Mouse (Mus musculus): ENCODE results near the gene Slitrk6. TPM values are rescaled to one million over a fixed set of nuclear protein-coding genes. Genes with fewer than 3 reads are reported as not detected.
A peak's percentile ranks its signal among the peaks of the same experiment; 100 is the strongest.

Slitrk6 gene
- polyA plus RNA-seq (2015; fragmentation: Nextera tagmentation; extraction: Ambion mirVana) = 0.79 and 1.0 TPM in 2 replicates

GRCm38 (mm10) chr14:110754484-110755307 lies at the start of gene Slitrk6:
TSS of gene Slitrk6 (minus strand) at chr14:110755149.
- Histone ChIP-seq H3K9me3 (replicated peaks) (no peaks in the 10 kb centered on the region), H3K27ac (no peak within 1 kb of the TSS), H3K4me1 (no peaks in the 10 kb centered on the region), H3K4me2 (peak within 1 kb of the TSS; percentile 32), H3K4me3 (no peak within 1 kb of the TSS), H3K9ac (no peak within 1 kb of the TSS), H3K36me3 (ENCODE audit: poor library complexity, severe bottlenecking) (no peaks in the 10 kb centered on the region), H3K27me3 (no peaks in the 10 kb centered on the region)
- 41% methylated on average over 11 of the region's 11 CpGs for WGBS
- peak; percentile 91 for ATAC-seq

GRCm38 (mm10) chr14:110777546-110777945 lies 22.6 kb upstream of the Slitrk6 start:
- Histone ChIP-seq H3K27me3 (no peaks in the 10 kb centered on the region), H3K4me1 (no peaks in the 10 kb centered on the region), H3K36me3 (ENCODE audit: poor library complexity, severe bottlenecking) (no peaks in the 10 kb centered on the region), H3K4me2 (no peak overlapping the region), H3K9ac (no peak overlapping the region), H3K9me3 (replicated peaks) (no peaks in the 10 kb centered on the region), H3K27ac (no peak overlapping the region), H3K4me3 (no peak overlapping the region)
- no peak for ATAC-seq

GRCm38 (mm10) chr14:110770694-110771093 lies 15.7 kb upstream of the Slitrk6 start:
- no peak overlapping the region for H3K27ac ChIP-seq
- H3K36me3 ChIP-seq (ENCODE audit: poor library complexity, severe bottlenecking) = no peaks in the 10 kb centered on the region
- H3K4me2 ChIP-seq = no peak overlapping the region
- H3K4me1 ChIP-seq = no peaks in the 10 kb centered on the region
- no peak overlapping the region for H3K9ac ChIP-seq
- no peaks in the 10 kb centered on the region for H3K27me3 ChIP-seq
- H3K4me3 ChIP-seq = no peak overlapping the region
- 92% methylated on average over 1 of the region's 1 CpGs for WGBS
- no peaks in the 10 kb centered on the region for H3K9me3 ChIP-seq (replicated peaks)
- no peak for ATAC-seq

GRCm38 (mm10) chr14:110762588-110763220 lies 7.8 kb upstream of the Slitrk6 start:
- Histone ChIP-seq H3K27ac (no peak overlapping the region), H3K4me2 (no peak overlapping the region), H3K36me3 (ENCODE audit: poor library complexity, severe bottlenecking) (no peaks in the 10 kb centered on the region), H3K4me1 (no peaks in the 10 kb centered on the region), H3K9ac (no peak overlapping the region), H3K4me3 (no peak overlapping the region), H3K9me3 (replicated peaks) (no peaks in the 10 kb centered on the region), H3K27me3 (no peaks in the 10 kb centered on the region)
- ATAC-seq = 0 out of 2 replicates have a peak, but pooled peaks have one; percentile 62
- WGBS = 21% methylated on average over 7 of the region's 7 CpGs

GRCm38 (mm10) chr14:110760909-110761308 lies 6.0 kb upstream of the Slitrk6 start:
- Histone ChIP-seq H3K27ac (no peak overlapping the region), H3K27me3 (no peaks in the 10 kb centered on the region), H3K4me3 (no peak overlapping the region), H3K9me3 (replicated peaks) (no peaks in the 10 kb centered on the region), H3K36me3 (ENCODE audit: poor library complexity, severe bottlenecking) (no peaks in the 10 kb centered on the region), H3K4me1 (no peaks in the 10 kb centered on the region), H3K9ac (no peak overlapping the region), H3K4me2 (no peak overlapping the region)
- no peak for ATAC-seq
- WGBS = 60% methylated on average over 1 of the region's 1 CpGs

- Histone ChIP-seq H3K9ac (no peak overlapping the region), H3K4me1 (no peaks in the 10 kb centered on the region), H3K4me3 (no peak overlapping the region), H3K27me3 (no peaks in the 10 kb centered on the region), H3K4me2 (no peak overlapping the region), H3K9me3 (replicated peaks) (no peaks in the 10 kb centered on the region), H3K36me3 (ENCODE audit: poor library complexity, severe bottlenecking) (no peaks in the 10 kb centered on the region), H3K27ac (no peak overlapping the region)
- peak; percentile 51; the same call in 1 of the 2 replicates for ATAC-seq
- WGBS = 38% methylated on average over 4 of the region's 4 CpGs
These were observed 330 bp upstream of the Slitrk6 start for GRCm38 (mm10) chr14:110755308-110755650.

- Histone ChIP-seq H3K9ac (no peak overlapping the region), H3K27me3 (peaks cover 3% of the 10 kb centered on the region; the same call in 1 of the 2 replicates), H3K27ac (no peak overlapping the region), H3K4me1 (no peaks in the 10 kb centered on the region), H3K4me2 (no peak overlapping the region), H3K9me3 (replicated peaks) (no peaks in the 10 kb centered on the region), H3K4me3 (no peak overlapping the region), H3K36me3 (ENCODE audit: poor library complexity, severe bottlenecking) (no peaks in the 10 kb centered on the region)
- no peak for ATAC-seq
- WGBS = 5% methylated on average over 7 of the region's 7 CpGs
These were observed 15.1 kb downstream of the Slitrk6 start for GRCm38 (mm10) chr14:110739861-110740260.

- Histone ChIP-seq H3K4me1 (no peaks in the 10 kb centered on the region), H3K9ac (no peak overlapping the region), H3K27ac (no peak overlapping the region), H3K4me2 (no peak overlapping the region), H3K27me3 (no peaks in the 10 kb centered on the region), H3K9me3 (replicated peaks) (no peaks in the 10 kb centered on the region), H3K36me3 (ENCODE audit: poor library complexity, severe bottlenecking) (no peaks in the 10 kb centered on the region), H3K4me3 (no peak overlapping the region)
- 93% methylated on average over 1 of the region's 1 CpGs for WGBS
- no peak for ATAC-seq
These were observed 15.6 kb downstream of the Slitrk6 start for GRCm38 (mm10) chr14:110739368-110739767.

GRCm38 (mm10) chr14:110728344-110728910 lies 26.5 kb downstream of the Slitrk6 start:
- no peak overlapping the region for H3K9ac ChIP-seq
- H3K27me3 ChIP-seq = no peaks in the 10 kb centered on the region
- no peaks in the 10 kb centered on the region for H3K36me3 ChIP-seq (ENCODE audit: poor library complexity, severe bottlenecking)
- H3K4me2 ChIP-seq = no peak overlapping the region
- ATAC-seq = no peak
- 0 out of 2 replicates have a peak, but pooled peaks cover 3% of the 10 kb centered on the region for H3K4me1 ChIP-seq
- WGBS = 9% methylated on average over 4 of the region's 4 CpGs
- H3K27ac ChIP-seq = no peak overlapping the region
- H3K9me3 ChIP-seq (replicated peaks) = no peaks in the 10 kb centered on the region
- no peak overlapping the region for H3K4me3 ChIP-seq

- H3K4me3 ChIP-seq = no peak overlapping the region
- H3K27ac ChIP-seq = no peak overlapping the region
- no peaks in the 10 kb centered on the region for H3K36me3 ChIP-seq (ENCODE audit: poor library complexity, severe bottlenecking)
- H3K4me2 ChIP-seq = no peak overlapping the region
- no peaks in the 10 kb centered on the region for H3K27me3 ChIP-seq
- H3K4me1 ChIP-seq = 0 out of 2 replicates have a peak, but pooled peaks cover 3% of the 10 kb centered on the region
- no peaks in the 10 kb centered on the region for H3K9me3 ChIP-seq (replicated peaks)
- 11% methylated on average over 2 of the region's 2 CpGs for WGBS
- H3K9ac ChIP-seq = no peak overlapping the region
- no peak for ATAC-seq
These were observed 30.8 kb downstream of the Slitrk6 start for GRCm38 (mm10) chr14:110724026-110724576.
